Mouse (Mus musculus): ENCODE measurements around the gene Rbmx.
A peak's percentile ranks its signal among the peaks of the same experiment; 100 is the strongest.

The Rbmx gene

GRCm38 (mm10) chrX:57392367-57393246 lies at the start of gene Rbmx:
Gene Rbmx, minus strand, starts transcription at chrX:57393036.
- peak; percentile 87 for DNase-seq (ENCODE audit: low spot score)

- no peak for DNase-seq (ENCODE audit: low spot score)
Measured at GRCm38 (mm10) chrX:57433897-57434296, 41.1 kb upstream of the Rbmx start.

DNA sequence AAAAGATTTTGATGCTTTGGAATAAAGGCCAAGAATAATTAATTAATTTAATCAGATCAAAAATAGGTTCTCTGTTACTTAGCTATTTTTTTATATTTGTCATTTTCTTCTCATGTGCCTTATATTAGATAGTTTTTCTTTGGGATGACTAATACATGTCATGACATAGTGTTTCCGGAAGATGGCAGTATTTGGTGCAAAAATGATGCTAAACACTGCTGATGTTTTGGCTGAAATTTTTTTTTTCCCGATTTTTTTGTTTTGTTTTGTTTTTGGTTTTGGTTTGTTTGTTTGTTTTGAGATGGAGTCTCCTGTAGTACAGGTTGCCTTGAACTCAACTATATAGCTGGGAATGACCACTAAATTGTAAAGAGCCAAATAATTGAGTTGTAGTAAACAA lies 38.8 kb upstream of the Rbmx start:
- DNase-seq (ENCODE audit: low spot score): peak; percentile 2

- no peak for DNase-seq (ENCODE audit: low spot score)
Measured at GRCm38 (mm10) chrX:57408769-57409168, 15.9 kb upstream of the Rbmx start, which contains the start of gene Gm364. Gene Gm364, plus strand, starts transcription at chrX:57409154.

DNA sequence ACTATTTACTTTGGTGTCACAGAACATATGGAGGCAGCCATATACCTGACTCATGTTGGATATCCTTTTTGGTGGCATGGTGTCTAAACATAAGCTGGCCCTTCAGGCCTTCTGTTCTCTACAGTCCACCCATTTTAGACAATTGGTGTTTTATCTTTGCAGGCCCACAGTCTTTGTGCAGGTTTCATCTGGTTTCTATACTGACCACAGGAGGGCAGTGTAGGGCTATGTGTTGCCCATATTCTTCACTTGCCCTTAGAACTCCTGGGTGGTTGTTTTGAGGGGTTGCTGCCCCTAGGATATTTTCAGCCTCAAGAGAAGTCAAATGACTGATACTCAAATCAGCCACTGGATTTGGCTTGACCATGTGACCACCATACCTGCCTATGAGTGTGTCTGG lies 10.8 kb upstream of the Rbmx start:
- no peak for DNase-seq (ENCODE audit: low spot score)

GRCm38 (mm10) chrX:57401388-57401787 lies 8.6 kb upstream of the Rbmx start:
- no peak for DNase-seq (ENCODE audit: low spot score)

- no peak for DNase-seq (ENCODE audit: low spot score)
Measured at GRCm38 (mm10) chrX:57393412-57393811, 576 bp upstream of the Rbmx start.

- DNase-seq (ENCODE audit: low spot score): no peak
Measured at GRCm38 (mm10) chrX:57380915-57381314, 11.9 kb downstream of the Rbmx start.

DNA sequence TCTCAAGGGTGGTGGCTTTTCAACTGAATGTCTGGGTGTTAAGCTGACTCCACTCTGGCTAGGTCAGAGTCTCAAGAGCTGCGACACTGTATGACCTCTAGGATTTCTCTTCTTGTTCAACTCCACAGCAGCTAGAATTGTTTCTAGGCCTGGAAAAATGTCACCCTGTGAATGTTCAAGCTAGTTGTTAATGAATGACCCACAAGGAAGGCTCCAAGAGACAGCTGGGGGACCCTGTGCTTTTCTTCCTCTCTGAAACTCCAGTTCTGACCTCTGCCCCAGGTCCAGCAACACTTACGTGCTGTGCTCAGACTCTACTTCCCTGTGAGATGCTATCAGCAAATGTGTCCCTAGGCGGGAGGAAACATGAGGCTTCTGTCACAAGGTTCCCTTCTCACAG lies 14.3 kb downstream of the Rbmx start:
- DNase-seq (ENCODE audit: low spot score): no peak

DNA sequence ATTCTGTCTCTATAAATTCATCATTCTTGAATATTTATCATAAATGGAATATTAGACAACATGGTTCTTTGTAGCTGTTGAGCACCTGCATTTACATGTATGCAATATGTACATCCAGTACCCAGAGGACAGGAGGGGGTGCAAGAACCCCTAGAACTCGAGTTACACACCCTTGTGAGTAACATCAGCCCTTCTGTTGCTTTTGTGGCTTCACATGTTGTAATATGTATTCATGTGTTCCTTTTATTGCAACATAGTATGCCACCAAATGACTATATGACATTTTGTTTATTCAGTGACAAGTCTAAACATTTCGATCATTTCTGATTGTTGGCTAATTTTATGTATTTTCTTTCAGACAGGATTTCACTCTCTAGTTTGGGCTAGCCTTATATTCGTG lies 15.7 kb downstream of the Rbmx start:
- no peak for DNase-seq (ENCODE audit: low spot score)

- no peak for DNase-seq (ENCODE audit: low spot score)
Measured at GRCm38 (mm10) chrX:57374029-57374428, 18.8 kb downstream of the Rbmx start.

- peak; percentile 67 for DNase-seq (ENCODE audit: low spot score)
Measured at GRCm38 (mm10) chrX:57373543-57373942, 19.3 kb downstream of the Rbmx start.

GRCm38 (mm10) chrX:57372965-57373364 lies 19.9 kb downstream of the Rbmx start:
- no peak for DNase-seq (ENCODE audit: low spot score)

GRCm38 (mm10) chrX:57364891-57365569 lies 27.8 kb downstream of the Rbmx start:
- peak; percentile 79 for DNase-seq (ENCODE audit: low spot score)

DNA sequence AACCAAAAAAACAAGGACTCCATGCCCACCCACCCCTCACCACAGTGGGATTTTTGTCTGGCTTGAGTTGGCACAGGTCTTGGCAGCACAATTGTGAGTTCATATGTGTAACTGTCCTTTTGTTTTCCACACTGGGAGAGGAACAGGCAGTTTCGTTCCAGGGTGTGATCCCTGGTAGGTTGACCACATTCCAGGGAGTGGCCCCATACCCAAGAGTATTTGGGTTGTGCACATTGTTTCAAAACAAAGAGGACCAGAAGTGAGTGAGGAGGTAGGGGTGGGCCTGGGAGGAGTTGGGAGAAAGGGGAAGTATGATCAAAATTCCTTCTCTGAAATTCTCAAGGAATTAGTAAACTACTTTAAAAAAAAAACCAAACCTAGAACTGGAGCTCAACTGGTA lies 33.5 kb downstream of the Rbmx start:
- no peak for DNase-seq (ENCODE audit: low spot score)

GRCm38 (mm10) chrX:57339220-57339619 lies 53.6 kb downstream of the Rbmx start:
- no peak for DNase-seq (ENCODE audit: low spot score)

- no peak for DNase-seq (ENCODE audit: low spot score)
Measured at GRCm38 (mm10) chrX:57338371-57339211, 54.2 kb downstream of the Rbmx start, which contains the start of gene Arhgef6. Gene Arhgef6, minus strand, starts transcription at chrX:57338729.

DNA sequence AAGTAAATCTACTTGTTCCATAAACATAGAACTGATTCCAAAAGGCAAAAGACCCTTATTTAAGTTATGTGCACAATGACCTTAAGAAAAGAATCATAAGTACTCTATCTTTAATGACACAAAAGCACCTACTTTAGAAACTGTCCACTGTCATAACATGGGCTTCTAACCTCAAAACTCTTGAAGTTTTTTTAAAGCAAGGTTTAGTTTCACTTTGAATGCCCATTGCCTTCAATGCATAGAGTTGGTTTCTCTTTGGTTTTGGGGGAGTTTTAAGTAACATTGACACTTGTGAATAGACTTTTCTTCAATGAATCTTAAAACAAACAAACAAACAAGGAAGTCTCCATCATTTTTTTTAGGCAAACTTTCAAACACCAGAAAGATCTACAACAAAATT lies 55.3 kb downstream of the Rbmx start:
- DNase-seq (ENCODE audit: low spot score): no peak

DNA sequence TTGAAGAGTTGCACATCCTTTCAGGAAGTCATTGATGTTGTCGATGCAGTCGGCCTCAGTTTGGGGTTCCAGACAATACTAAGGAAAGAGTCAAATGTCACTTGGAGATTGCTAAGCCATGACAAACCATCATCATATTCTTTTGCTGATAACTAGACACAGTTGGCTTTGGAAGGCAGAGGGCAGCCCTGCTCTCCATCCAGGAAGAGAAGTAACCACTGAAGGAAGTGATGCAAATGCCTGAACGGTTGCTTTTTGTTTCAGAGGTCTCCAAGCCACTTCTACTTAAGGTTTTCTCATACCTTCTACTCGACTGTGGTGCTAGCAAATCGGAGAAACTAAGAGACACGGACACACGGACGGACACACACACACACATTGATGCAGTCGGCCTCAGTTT lies 55.9 kb downstream of the Rbmx start:
- no peak for DNase-seq (ENCODE audit: low spot score)

DNA sequence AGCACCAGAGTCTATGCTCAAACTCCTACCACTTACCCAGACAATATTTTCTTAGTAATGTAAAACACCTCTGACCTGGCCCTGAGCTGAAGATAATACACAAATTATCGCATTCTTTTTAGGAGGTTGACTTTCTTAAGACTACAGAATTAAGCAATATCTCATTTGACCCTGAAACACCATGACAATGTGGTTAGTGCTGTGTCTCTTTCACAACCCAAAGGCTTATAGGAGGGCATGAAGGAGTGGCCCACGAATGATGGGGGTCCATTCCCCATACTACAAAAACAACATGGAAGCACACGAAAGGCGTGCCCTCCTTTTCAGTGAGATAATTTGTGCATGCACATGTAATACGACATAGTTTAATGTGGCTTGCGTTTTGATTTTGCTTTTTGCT lies 57.5 kb downstream of the Rbmx start:
- DNase-seq (ENCODE audit: low spot score): no peak
